Mouse (Mus musculus) liver, embryonic 11.5 days (tissue): ENCODE measurements around the gene Sdccag8. TPM values are rescaled to one million over a fixed set of nuclear protein-coding genes. Genes with fewer than 3 reads are reported as not detected.

ENCODE experiments used
- ATAC-seq: fragments of 200-750 bp; cut with Nextera tagmentation; replicated peaks from 2 replicates; pipeline ENCODE4 v1.8.0; 2017; ENCODE audit warnings: moderate number of reproducible peaks, mild to moderate bottlenecking, moderate TSS enrichment, moderate library complexity; ENCODE audit not compliant: low FRiP score
- DNase-seq: peaks from one replicate; pipeline ENCODE4 v3.0.0-alpha.2; 2017; ENCODE audit warnings: low spot score
- H3K27ac ChIP-seq: fragments of 300-500 bp; sonication (generic); 2 replicates; pipeline ENCODE4 v1.5.1; 2014; ENCODE audit warnings: mild to moderate bottlenecking, low read depth, low read length, control low read depth
- H3K27me3 ChIP-seq: fragments of 300-500 bp; sonication (generic); replicated peaks from 2 replicates; pipeline ENCODE4 v1.6.1; 2014; ENCODE audit warnings: low read length, mixed read lengths; ENCODE audit not compliant: control insufficient read depth, insufficient read depth
- H3K36me3 ChIP-seq: fragments of 300-500 bp; sonication (generic); 2 replicates; pipeline ENCODE4 v1.6.1; 2014; ENCODE audit warnings: mild to moderate bottlenecking, low read length, moderate library complexity, mixed read lengths; ENCODE audit not compliant: control insufficient read depth, insufficient read depth
- H3K4me1 ChIP-seq: fragments of 300-500 bp; sonication (generic); replicated peaks from 2 replicates; pipeline ENCODE4 v1.6.1; 2014; ENCODE audit warnings: low read length, mixed read lengths; ENCODE audit not compliant: control insufficient read depth, insufficient read depth
- H3K4me2 ChIP-seq: fragments of 300-500 bp; sonication (generic); 2 replicates; pipeline ENCODE4 v1.6.1; 2014; ENCODE audit warnings: mild to moderate bottlenecking, control low read depth, moderate library complexity
- H3K4me3 ChIP-seq: fragments of 300-500 bp; sonication (generic); 2 replicates; pipeline ENCODE4 v1.5.1; 2014; ENCODE audit warnings: low read depth, low read length, control low read depth
- H3K9ac ChIP-seq: fragments of 300-500 bp; sonication (generic); 2 replicates; pipeline ENCODE4 v1.6.1; 2014; ENCODE audit warnings: low read depth, low read length, control low read depth
- H3K9me3 ChIP-seq: fragments of 300-500 bp; sonication (generic); 2 replicates; pipeline ENCODE4 v1.6.1; 2016; ENCODE audit warnings: low read length, inconsistent platforms, mixed read lengths; ENCODE audit not compliant: control insufficient read depth
- WGBS: fragments of 180-500 bp; shearing (Covaris S2); extraction: QIAGEN DNeasy Blood & Tissue Kit; methylation state at CpG from one replicate; pipeline ENCODE4 v1.1.7; 2014; 5-methylcytosine and 5-hydroxymethylcytosine counted together
- polyA plus RNA-seq: library from polyadenylated mRNA; unstranded; fragments of >200 nt; fragmentation: Nextera tagmentation; extraction: Ambion mirVana; gene quantifications from 2 replicates; pipeline ENCODE4 v1.2.1, GENCODE M21; 2014

Sdccag8 gene
- polyA plus RNA-seq, 1 experiment from 2014 or later: 11.7 TPM

DNA sequence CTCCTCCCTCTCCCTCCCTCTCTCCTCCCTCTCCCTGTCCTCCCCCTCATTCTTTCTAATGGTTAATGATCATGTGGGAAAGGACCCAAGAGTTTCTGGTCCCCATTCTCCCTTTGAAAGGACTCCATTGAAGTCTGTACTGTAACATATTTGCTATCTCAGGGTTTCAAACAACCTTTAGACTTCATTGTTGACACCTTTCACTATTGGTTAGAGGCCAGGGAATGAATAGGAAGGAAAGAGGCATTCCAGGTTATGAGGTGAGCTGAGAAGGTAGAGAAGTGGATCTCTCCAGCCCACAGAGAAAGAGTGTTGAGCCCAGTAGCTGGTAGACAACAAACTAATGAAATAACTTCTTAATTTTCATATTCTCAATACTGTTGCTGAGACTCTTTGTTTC lies 59.7 kb downstream of the Sdccag8 start:
- H3K9ac ChIP-seq: no peak overlapping the region
- no peak for DNase-seq
- no peaks in the 10 kb centered on the region for H3K27me3 ChIP-seq
- no peaks in the 10 kb centered on the region for H3K9me3 ChIP-seq
- ATAC-seq: no peak
- no peak overlapping the region for H3K27ac ChIP-seq
- H3K36me3 ChIP-seq: no peaks in the 10 kb centered on the region
- no peak overlapping the region for H3K4me3 ChIP-seq
- H3K4me2 ChIP-seq: no peak overlapping the region
- H3K4me1 ChIP-seq: no peaks in the 10 kb centered on the region

DNA sequence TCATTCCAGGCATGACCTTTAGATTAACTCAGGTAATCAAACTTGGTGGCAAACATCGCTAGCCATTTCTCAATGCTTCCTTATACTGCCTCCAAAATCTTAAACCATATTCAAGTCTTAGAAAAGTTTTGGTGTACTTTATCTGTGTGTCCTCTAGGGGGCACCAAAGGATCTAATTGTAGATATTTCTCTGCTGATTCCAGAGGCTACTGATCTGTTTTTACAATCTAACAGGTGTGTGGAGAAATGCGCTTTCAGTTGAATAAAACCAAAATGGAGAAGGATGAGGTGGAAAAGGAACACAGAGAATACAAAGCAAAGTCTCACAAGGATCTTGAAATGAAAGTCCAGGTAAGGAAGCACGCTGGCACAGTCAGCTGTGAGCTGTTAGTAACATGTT lies 63.3 kb downstream of the Sdccag8 start:
- Histone ChIP-seq H3K9ac (no peak overlapping the region), H3K27ac (no peak overlapping the region), H3K4me2 (no peak overlapping the region), H3K4me3 (no peak overlapping the region), H3K27me3 (no peaks in the 10 kb centered on the region), H3K4me1 (no peaks in the 10 kb centered on the region), H3K9me3 (no peaks in the 10 kb centered on the region), H3K36me3 (no peaks in the 10 kb centered on the region)
- ATAC-seq (no peak), DNase-seq (no peak)
- WGBS: 42% methylated on average over 3 of the region's 3 CpGs

DNA sequence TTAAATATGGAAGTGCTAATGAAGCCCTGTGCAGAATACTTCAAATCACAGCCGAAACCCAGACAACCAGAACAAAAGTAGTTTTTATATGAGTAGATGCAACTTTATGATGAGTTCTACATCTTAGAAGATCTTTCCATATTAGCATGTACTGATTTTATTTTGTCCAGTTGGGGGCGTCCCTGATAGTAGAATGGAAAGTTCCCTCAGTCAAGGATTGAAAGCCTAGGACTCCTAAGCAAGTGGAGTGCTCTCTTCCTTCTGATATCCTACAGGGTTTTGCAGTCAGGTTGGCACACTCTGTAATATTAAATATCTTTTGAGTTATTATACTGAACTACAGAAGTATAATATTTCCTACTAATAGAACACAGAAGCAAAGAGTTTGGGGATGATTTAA lies 64.5 kb downstream of the Sdccag8 start:
- WGBS: 64% methylated on average over 2 of the region's 2 CpGs
- H3K27me3 ChIP-seq: no peaks in the 10 kb centered on the region
- H3K4me2 ChIP-seq: no peak overlapping the region
- no peak for ATAC-seq
- H3K4me3 ChIP-seq: no peak overlapping the region
- H3K36me3 ChIP-seq: no peaks in the 10 kb centered on the region
- no peak overlapping the region for H3K9ac ChIP-seq
- DNase-seq: no peak
- H3K27ac ChIP-seq: no peak overlapping the region
- H3K9me3 ChIP-seq: no peaks in the 10 kb centered on the region
- no peaks in the 10 kb centered on the region for H3K4me1 ChIP-seq

DNA sequence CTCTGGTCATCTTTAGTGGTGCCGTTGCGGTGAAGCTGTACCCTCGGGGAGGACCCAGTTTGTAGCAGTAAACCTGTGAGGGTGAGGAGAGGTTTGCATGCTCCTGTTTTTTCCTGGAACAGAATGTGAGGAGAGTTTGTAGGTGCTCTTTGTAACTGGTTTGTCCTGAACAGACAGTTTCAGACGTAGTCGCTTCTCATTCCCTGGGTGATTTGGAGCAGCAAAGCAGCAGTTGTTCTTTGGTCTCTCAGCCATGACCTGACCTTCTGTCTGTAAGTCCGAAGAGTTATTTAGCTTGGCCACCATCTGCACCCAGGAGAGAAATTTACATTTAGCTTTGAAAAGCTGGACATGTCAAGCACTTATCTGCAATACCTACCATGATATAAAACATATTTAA lies 65.2 kb downstream of the Sdccag8 start:
- Histone ChIP-seq H3K4me2 (no peak overlapping the region), H3K4me1 (no peaks in the 10 kb centered on the region), H3K27ac (no peak overlapping the region), H3K9ac (no peak overlapping the region), H3K9me3 (no peaks in the 10 kb centered on the region), H3K36me3 (no peaks in the 10 kb centered on the region), H3K4me3 (no peak overlapping the region), H3K27me3 (no peaks in the 10 kb centered on the region)
- 77% methylated on average over 6 of the region's 6 CpGs for WGBS
- no peak for ATAC-seq
- DNase-seq: no peak

DNA sequence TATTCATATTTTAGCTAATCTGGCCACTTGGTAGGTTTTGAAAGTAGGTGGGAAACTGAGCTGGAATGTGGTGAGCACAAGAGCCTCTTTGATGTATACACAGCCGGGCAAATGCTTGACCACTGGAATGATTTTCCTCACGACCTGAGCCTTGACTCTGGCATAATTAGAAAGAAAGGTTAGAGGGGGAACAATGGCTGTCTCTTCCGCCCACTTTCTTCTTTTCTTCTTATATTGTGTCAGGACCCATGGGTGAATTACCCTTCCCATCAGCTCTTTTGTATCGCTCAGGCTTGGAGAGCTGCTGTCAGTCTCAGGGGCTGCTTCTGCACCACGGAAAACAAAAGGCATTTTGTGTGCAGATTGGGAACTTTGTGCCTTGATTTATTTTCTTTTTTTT lies 65.6 kb downstream of the Sdccag8 start:
- Histone ChIP-seq H3K27me3 (no peaks in the 10 kb centered on the region), H3K9me3 (no peaks in the 10 kb centered on the region), H3K4me1 (no peaks in the 10 kb centered on the region), H3K4me2 (no peak overlapping the region), H3K27ac (no peak overlapping the region), H3K36me3 (no peaks in the 10 kb centered on the region), H3K4me3 (no peak overlapping the region), H3K9ac (no peak overlapping the region)
- WGBS: 71% methylated on average over 5 of the region's 5 CpGs
- ATAC-seq (no peak), DNase-seq (no peak)

DNA sequence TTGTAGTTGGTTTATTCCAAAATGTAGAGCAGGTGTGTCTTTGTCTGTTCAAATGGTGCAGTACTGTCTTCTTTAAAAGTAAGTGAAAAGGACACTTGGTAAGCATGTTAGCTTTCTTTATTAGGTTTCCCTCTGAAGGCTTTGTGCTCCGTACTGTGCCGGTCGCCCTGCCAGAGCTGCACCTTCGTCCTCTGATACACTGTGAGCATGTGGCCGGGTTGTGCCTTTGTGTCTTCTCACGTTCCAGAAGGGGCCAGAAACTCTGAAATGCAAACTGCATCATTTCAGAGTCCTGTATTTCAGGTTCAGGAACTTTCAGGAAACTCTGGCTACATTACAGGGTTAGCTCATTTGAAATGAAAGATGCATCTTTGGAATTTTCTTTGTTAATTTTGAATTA lies 66.5 kb downstream of the Sdccag8 start:
- no peak overlapping the region for H3K9ac ChIP-seq
- H3K27me3 ChIP-seq: no peaks in the 10 kb centered on the region
- H3K27ac ChIP-seq: no peak overlapping the region
- no peak overlapping the region for H3K4me2 ChIP-seq
- H3K4me1 ChIP-seq: no peaks in the 10 kb centered on the region
- WGBS: 86% methylated on average over 6 of the region's 6 CpGs
- no peak overlapping the region for H3K4me3 ChIP-seq
- DNase-seq: no peak
- H3K9me3 ChIP-seq: no peaks in the 10 kb centered on the region
- no peaks in the 10 kb centered on the region for H3K36me3 ChIP-seq
- no peak for ATAC-seq

DNA sequence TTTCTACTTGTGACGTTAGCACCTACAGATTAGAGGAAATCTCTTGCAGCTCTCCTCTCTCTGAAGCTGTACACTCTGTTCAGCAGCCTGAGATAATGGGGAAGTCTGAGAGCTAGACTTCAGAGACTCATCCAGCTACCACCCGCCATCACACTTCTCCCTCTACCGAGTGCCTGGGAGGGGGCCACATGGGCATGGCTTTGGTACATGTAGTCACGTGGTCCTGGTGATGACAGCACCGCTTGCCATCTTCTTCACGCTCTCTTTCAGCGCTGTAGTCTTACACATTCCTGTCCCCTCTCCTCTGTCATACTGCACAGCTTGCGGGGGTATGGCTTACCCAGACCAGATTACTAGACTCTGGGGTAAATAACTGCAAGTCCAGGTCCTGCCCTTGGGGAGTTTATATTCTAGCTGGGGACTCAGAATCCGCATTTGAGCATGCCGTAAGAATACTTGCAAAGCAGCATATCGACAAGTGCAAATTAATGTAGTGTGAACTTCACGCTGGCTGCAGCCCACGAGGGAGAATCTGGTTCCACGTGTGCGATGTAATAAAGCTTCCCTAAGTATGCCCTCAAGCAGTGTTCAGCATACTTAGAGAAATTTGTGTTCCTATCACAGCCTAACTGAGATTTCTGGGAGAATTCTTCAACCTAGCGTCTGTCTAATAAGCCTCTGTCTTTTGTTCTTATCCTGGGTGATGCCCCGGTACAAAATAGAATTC lies 70.9 kb downstream of the Sdccag8 start:
- no peaks in the 10 kb centered on the region for H3K9me3 ChIP-seq
- no peak overlapping the region for H3K4me3 ChIP-seq
- no peaks in the 10 kb centered on the region for H3K36me3 ChIP-seq
- H3K4me2 ChIP-seq: no peak overlapping the region
- no peak overlapping the region for H3K9ac ChIP-seq
- ATAC-seq (no peak), DNase-seq (no peak)
- no peaks in the 10 kb centered on the region for H3K27me3 ChIP-seq
- no peak overlapping the region for H3K27ac ChIP-seq
- H3K4me1 ChIP-seq: no peaks in the 10 kb centered on the region
- WGBS: 88% methylated on average over 17 of the region's 17 CpGs

DNA sequence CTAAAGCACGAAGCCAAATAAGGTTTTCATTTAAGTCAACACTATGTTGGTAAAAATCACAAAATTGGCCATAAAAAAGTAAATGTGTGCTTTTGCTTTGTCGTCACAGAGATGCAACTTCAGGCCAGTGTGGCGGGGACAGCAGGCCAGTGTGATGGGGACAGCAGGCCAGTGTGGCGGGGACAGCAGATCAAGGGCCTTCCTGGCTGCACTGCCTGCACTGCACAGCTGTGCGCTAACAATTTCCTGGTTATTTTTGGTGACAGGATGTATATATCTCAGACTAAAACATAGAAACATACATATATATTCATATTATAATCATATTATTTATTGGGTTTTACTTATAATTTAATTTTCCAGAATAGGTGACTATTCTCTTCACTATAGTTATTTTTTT lies 71.5 kb downstream of the Sdccag8 start:
- no peak overlapping the region for H3K4me3 ChIP-seq
- H3K9me3 ChIP-seq: no peaks in the 10 kb centered on the region
- WGBS: 88% methylated on average over 5 of the region's 5 CpGs
- no peaks in the 10 kb centered on the region for H3K4me1 ChIP-seq
- no peak for DNase-seq
- no peaks in the 10 kb centered on the region for H3K27me3 ChIP-seq
- H3K36me3 ChIP-seq: no peaks in the 10 kb centered on the region
- H3K9ac ChIP-seq: no peak overlapping the region
- no peak overlapping the region for H3K4me2 ChIP-seq
- ATAC-seq: no peak
- no peak overlapping the region for H3K27ac ChIP-seq

DNA sequence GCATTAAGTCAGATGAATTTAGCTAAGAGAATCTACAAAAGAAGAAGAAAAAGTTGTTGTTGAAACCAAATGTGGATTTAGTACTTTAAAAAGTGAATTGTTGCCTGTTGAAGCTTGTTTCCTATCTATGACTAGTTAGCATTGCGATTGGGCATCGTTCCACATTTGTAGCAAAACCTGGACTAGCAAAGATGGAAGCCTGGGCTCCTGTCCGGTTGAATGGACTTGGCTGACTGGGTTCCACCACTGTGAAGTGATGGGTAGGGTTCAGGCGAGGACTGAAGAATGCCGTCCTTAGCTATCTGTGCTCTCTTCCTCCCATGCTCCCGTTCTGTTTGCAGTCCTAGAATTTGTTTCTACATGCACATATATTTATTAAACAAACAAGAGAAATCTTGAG lies 89.3 kb downstream of the Sdccag8 start:
- H3K9ac ChIP-seq: no peak overlapping the region
- H3K4me1 ChIP-seq: no peaks in the 10 kb centered on the region
- DNase-seq (no peak), ATAC-seq (no peak)
- H3K9me3 ChIP-seq: no peaks in the 10 kb centered on the region
- no peaks in the 10 kb centered on the region for H3K36me3 ChIP-seq
- no peak overlapping the region for H3K4me2 ChIP-seq
- no peak overlapping the region for H3K4me3 ChIP-seq
- H3K27ac ChIP-seq: no peak overlapping the region
- 80% methylated on average over 6 of the region's 6 CpGs for whole genome bisulfite sequencing
- H3K27me3 ChIP-seq: no peaks in the 10 kb centered on the region
